Mouse (Mus musculus): ENCODE results near the gene Atp12a.

Gene Atp12a

DNA sequence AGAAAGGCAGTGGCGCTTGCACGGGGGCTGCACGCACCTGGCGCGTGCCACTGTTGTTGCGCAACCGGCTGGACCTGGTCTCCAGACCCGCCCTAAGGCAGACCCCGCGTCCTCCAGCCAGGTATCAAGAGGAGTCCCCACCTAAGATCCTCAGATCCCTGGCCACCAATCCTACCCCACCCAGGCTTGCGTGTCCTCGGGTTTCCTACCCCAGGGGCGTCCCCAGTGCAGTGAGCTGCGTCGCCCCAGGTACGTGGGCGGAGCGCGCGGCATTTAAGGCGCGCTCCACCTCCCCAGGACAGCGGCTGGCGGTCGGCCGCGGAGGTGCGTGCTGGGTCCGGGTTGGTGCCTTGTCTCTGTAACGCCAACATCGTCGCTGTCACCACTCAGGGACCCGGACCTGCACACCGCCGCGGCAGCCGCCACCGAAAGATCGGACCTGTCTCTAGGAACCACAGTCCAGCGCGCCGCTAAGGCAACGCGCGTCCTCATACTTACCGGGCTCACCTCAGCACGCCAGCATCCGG, at the start of gene Atp12a:
TSS of gene Atp12a (plus strand) at position 358 of the 527 bp plus-strand sequence.
- no peak for DNase-seq (ENCODE audit: low spot score)

DNA sequence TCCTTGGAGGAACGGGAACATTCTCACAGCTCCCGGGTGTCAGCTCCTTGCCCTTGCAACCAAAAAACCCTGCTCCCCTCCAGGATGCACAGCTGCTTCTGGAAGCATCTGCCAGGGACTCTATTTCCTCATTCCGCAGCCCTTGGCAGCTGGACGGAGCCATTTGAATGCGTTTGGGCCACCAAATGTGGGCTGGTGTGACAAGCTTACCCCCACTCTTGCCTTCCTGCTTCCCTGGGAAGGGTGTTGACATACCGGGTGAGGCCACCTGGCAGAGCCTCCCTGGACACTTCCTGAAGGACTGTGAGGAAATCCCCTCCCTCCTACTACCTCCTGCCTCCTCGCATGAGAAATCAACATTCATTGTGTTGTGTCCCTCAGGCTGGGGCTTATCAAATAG, 49.3 kb upstream of the Atp12a start:
- no peak for DNase-seq (ENCODE audit: low spot score)

DNA sequence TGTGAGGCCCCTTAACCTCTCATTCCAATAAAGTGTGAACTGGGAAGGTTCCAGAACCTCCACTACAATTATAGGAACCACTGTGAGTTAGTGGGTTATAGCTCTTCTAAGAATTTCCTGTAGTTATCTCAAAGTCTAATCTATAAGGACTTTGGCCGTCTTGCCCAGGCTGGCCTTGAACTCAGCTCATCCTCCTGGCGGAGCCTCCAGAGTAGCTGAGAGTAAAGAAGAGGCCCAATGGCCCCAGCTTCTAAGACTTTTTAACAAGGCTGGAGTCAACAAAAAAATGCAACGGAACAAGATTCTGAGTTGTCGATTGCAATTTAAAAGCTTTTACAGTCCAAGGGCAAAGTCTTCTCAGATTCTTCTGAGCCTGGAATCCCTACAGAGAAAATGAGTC, 48.5 kb upstream of the Atp12a start:
- no peak for DNase-seq (ENCODE audit: low spot score)

DNA sequence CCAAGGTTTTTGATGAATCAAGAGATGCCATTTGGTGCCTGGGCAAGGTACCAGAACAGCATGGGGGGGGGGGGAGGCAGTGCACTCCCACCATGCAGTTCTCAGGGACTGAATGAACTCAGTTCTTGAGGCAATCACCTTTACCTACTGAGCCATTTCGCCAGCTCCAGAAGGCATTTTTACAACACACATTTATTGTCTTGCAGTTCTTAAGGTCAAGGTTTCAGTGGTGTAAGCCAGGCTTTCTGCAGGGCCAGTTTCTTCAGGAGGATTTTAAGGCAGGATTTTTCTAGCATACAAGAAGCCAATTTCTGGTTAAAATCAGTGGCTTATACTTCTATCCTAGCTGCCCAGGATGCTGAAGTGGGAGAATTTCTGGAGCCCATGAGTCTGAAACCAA, 41.9 kb upstream of the Atp12a start:
- no peak for DNase-seq (ENCODE audit: low spot score)

DNA sequence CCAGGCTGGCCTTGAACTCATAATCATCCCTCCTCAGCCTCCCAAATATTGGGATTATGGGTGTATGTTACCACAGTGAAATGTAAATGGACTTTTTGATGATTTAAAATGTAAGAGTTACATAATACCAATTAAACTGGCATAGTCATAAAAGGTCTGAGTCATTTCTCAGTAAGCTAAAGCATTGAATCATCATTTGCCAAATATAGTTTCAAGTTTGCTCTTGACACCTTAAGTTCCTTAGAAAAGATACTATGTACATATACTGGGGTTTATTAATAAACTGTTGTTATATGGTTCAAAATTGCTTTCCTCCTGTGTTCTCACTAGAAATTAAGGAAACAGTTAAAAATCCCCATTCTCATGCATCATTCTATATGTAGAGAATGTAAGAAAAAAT, 39.8 kb upstream of the Atp12a start:
- DNase-seq (ENCODE audit: low spot score), result no peak

DNA sequence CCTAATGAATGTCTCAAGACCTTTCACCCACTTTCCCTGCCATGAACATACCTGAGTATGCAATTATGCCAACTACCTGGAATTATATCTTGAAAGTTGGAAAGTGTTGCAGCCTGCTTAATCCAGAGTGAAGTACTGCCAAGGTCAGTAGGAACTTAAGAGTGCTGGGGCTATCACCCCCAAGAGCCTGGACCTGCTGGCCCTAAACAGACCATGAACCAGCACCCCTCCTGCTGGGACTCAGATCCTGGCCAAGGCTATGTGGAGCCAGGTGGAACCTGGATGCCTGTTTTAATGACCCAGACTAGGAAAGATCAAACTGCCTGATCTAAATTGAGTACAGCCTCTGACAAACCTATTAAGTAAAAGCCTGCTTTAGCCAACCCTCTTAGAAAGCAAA, 31.2 kb upstream of the Atp12a start:
- no peak for DNase-seq (ENCODE audit: low spot score)

DNA sequence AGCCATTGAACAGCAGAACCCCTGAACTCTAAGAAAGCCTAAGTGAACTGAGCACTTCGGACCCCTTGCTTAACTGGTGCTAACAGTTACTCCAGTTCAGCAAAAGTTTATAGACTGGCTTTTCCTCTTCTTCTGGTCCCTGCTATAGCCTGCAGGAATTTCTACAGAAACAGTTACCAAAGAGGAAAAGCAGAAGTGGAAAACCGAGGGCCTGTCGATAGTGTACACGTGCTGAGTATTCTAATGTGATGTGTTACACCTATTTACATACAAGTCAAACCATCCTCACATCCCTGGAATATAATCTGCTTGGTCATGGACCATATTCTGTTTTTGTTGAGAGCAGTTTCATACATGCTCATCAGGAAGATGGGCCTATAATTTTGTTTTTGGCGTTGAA, 30.4 kb upstream of the Atp12a start:
- no peak for DNase-seq (ENCODE audit: low spot score)

DNA sequence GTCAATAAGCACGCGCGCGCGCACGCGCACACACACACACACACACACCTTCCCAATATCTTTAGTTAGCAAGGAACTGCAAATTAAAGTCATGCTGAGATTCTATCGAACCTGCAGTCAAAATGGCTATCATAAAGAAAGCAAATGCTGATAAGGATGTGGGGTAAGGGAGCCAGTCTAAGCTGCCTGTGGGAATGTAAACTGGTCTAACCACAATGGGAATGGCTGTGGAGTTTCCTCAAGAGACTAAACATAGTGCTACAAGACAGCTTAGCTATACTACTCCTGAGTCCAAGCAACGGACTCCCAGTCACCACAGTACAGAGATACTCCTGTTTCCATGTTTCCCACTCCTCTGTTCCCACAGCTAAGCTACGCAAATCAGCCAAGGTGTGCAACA, 28.8 kb upstream of the Atp12a start:
- no peak for DNase-seq (ENCODE audit: low spot score)

DNA sequence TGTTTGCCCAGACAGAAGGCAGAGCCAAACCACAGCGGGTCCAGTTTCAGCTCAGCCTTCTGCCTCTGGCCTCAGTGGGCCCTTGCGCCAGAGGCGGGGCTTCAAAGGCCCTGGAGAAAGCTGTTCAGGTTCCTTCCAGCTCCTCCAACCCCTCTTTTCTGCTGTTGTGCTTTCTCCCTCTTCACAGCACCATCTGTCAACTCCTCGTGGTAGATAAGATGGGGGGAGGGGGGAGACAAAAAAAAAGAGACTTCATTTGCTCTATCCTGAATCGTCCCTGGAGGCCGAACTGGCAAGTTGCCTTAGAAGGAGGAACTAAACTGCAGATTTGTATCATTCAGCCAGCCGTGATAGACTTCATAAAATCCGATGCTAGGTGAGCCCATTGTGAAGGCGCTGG, 27.8 kb upstream of the Atp12a start:
- DNase-seq (ENCODE audit: low spot score), result no peak

DNA sequence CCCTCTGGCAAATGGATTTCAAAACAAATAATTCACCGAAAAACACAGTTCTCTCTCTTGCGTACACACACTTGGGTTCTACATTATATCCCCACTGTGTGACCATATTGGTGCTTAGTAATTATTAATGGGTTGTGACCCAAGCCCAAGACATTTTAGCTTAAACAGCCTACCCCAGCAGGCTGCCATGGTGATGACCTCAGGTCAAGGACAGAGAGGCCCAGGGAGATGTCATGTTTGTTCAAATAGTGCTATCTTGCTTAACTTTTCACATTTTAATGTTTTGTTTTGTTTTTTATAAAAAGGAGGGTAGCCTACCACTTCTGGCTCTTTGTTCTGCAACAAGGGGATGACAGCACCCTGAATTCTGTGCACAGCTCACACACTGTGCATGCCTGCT, 27.2 kb upstream of the Atp12a start:
- DNase-seq (ENCODE audit: low spot score), result peak; percentile 15

DNA sequence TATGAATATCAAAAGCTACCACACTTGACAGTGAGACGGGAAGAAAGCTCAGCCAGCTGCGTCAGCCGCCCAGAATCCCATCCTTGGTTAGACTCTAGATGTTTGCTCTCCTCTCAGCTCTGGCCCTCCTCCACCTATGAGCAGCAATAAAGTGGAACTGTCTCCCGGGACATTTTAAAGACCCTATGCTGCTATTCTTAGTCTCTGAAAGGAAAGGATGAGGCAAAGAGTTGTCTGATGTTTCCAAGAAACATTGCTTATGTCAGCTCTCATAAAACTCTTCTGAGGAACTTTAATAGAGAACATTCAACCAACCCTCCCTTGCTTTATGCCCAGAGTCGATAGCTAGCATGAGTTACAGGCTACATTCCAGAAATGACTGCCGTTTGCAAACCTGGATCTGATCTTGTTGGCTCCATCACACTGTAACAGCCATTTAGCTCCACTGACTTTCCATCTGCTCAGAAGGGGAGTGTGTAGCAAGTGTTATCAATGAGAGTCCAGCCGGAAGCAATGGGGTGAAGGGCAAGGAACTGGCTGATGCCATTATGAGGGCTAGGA, 25.9 kb upstream of the Atp12a start:
- no peak for DNase-seq (ENCODE audit: low spot score)

DNA sequence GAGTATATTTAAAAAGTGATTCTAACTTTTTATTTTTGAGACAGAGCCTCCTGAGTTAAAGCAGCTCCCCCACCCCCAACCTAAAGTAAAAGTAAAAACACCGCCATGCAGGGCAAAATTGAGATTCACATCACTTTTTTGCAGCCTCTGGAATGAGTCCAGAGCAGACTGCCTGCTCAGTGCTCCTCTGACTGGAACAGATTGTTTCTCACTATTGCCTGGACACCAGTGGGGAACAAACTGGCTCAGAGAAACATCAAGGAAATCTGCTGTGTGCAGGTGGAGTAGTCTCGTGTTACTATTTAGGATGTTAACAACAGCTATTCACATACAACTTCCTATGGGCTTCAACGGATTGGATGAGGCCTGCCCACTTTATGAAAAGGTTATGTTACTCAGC, 16.2 kb upstream of the Atp12a start:
- no peak for DNase-seq (ENCODE audit: low spot score)

DNA sequence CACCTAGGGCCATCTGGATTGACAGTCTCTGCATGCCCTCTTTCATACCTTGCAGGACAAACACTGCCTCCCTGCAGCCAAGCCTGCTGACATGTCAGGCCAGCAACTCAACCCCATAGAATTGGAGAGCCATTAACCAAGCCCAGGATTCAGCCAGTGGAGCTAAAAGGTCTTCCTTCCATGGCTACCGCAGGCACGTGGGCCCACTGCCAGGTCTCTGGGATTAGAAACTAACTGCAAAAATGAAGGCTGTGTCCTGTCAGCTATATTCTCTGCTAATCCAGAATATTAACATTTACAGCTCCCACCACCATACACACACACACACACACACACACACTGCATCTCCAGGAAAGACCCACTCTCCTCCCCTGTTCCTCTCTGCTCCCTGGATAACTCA, 15.3 kb upstream of the Atp12a start:
- DNase-seq (ENCODE audit: low spot score), result no peak

DNA sequence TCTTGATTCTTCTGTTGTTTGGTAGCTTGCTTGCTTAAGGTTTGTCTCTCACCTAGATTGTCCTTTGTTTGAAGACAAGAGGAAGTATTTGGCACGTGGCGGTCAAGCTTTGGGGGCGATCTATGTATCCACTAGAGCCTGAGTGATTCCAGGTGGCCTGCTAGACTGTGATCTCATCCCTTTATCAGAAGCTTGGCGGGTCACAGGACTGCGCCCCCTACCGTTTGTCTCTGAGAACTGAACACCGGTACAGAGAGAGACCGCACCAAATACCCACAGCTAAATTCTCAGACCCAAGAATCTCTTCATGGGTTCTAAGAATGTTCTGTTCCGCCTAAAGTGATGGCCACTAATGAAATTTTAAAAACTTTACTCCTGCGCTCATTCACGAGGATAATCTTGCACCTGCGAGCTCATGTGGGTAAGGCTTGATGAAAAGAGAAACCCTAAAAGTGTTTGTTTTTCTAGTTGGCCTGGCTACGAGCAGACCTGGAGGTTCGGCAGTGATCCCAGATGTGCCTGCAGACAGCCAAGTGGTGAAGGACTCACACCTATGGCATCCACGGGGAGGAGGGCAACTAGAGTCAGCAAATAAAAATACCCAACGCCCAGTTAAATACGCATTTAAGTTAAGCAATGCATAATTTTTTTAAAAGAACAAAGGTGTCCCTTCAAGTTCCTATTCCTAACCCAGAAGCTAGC, 12.8 kb upstream of the Atp12a start:
- DNase-seq (ENCODE audit: low spot score), result no peak

DNA sequence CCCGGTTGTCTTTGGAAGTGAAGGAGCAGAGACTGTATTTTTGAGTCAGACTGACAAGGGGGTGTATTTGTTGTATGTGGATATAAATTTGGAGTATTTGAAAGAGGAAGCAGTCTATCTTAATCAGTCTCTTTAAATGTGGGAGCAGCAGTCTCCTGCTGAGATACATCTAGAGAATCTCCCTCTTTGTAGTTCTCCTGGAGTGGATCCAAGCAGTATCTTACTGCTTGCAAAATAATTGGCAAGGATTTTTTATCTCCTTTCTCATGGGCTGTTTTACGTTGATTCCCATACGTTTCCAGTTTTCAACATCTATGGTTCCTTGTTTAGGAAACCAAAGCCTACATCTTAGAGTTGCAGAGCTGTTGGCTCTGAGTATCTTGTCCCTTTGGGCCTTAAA, 10.1 kb upstream of the Atp12a start:
- no peak for DNase-seq (ENCODE audit: low spot score)

DNA sequence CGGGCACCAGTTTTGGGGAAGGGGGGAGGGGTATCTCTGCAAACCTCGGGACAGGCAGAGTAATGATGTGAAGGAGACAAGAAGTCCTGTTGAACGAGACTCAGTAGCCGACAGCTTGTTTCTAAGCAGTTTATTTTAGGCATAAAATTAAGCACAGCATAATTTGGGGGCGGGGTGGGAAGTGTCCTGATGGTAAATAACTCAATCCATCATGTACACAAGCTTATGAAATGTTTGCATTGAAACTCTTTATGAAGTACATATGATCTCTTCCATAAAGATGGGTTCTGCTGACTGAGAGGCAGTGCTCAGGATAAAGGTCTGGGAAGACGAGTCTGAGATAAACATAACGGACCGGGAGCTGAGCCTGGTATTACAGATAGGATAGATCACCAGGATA, 9.5 kb upstream of the Atp12a start:
- DNase-seq (ENCODE audit: low spot score), result no peak

DNA sequence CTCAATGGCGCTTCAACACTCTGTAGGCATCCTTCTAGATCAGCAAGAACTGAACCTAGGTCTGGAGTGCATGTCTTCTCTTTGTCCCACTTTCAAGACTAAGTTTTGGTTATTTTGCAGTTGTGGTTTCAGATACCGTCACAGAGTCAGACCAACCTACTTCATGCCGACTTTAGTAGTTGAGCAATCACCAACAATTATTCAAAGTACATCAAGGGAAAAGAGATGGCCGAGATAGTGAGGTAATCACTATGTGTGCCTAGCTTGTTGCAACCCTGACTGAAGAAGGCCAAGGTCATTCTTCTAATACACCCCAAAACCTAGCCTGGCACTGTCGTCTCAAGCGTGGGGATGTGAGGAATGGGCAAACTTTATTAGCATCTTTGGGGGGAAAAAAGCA, 8.7 kb upstream of the Atp12a start:
- no peak for DNase-seq (ENCODE audit: low spot score)

DNA sequence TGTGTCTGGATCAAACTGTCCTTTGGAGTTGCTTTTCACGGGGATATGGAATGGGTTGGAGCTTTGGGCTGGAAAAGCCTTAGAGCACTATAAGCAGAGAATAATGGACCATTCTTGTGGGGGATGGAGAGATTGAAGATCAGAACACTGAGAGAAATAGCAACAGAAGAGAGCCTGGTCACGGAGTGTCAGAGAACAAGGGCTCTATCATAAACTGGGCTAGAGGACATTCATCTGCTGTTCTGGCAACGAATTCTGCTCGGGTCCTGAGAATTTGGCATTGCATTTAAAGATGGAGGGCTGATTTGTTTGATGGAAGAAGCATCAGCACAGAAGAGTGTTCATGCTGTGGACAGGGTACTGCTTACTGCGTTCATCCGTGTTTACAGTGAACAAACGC, 6.4 kb upstream of the Atp12a start:
- no peak for DNase-seq (ENCODE audit: low spot score)

DNA sequence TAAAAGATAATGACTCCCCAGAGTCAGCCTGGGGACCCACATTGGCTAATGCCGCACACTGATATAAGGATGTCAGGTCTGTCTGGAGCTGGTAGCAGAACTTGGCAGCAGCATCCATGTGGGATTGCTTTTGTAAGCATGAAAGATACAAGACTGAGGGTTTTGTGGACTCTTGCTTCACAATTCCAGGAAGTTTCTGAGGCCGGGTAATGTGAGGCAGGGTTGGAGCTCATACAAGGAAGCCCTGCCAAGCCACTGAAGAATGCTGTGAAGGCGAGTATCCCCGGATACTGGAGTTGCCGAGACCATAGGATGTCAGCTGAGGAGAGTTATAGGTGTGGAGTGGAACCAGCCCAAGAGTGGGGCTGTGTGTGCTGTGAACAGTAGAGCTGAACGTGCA, 5.7 kb upstream of the Atp12a start:
- no peak for DNase-seq (ENCODE audit: low spot score)

DNA sequence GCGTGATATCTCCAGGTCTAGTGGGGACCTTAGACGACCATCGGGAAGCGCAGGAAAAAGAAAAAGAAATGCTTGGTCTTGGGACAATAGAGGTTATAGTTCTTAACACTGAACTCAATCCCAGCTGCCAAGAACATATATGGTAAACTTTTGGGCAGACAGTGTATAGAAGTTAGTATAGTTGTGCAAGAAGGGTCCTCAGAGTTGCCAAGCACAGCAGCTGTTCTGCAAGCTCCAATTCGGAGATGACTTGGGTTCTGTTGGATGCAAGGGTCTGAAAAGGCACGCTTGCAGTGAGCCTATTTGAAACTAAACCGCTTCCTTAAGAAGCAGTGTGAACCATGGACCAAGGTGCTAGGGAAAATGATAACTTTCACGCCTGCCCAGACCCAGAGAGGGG, 424 bp downstream of the Atp12a start:
- DNase-seq (ENCODE audit: low spot score), result no peak

DNA sequence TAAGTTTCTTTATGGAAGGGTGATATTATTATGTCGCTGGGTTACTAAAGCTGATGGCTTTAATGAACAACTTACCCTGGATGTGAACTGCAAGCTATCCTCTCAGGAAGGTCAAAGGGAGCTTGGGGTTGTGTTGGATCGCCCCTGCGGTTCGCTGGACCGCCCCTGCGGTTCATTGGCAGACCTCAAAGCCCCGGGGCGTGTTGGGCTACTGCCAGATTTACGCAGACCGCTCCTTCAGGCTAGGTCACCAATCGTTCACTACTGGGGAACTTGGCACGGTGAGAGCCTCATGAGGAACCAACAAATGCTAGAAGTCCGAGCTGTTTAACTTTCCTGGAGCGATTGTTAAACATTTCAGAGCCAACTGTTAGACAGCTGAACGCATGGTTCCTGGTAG, 1.8 kb downstream of the Atp12a start:
- no peak for DNase-seq (ENCODE audit: low spot score)

DNA sequence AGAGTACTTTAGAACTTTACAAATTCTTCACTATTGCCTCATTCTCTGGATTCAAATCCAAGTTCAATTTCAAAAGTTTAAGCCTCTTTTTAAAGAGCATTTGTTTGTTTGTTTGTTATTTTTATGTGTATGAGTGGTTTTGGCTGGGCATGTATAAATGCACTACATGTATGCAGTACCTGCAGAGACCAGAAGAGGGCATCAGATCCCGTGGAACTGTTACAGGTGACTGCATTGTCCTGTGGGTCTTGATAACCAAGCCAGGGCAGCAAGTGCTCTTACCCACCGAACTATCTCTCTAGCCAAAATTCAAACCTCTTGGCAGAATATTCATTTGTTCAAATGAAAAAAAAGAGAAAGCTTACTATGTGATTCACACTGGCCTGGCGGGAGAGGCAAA, 4.0 kb downstream of the Atp12a start:
- DNase-seq (ENCODE audit: low spot score), result no peak

DNA sequence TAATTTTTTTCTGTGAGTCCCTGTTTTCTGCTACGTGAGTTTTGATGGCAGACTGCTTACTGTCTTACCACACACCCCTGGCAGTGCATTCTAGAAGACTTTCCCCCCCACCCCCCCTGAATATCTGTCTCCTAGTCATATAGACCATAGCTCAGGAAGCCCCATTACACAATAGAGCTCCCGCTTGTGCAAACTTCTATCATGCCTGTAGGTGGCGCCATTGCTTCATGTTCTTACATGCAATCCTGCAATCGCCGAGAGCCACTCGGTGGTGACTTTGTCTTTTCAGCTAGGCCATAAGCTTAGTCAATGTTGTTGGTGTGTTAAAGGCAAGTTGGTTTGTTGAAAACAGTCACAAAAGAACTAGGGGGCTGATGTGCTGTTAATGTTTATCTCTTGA, 10.9 kb downstream of the Atp12a start:
- DNase-seq (ENCODE audit: low spot score), result peak; percentile 70

DNA sequence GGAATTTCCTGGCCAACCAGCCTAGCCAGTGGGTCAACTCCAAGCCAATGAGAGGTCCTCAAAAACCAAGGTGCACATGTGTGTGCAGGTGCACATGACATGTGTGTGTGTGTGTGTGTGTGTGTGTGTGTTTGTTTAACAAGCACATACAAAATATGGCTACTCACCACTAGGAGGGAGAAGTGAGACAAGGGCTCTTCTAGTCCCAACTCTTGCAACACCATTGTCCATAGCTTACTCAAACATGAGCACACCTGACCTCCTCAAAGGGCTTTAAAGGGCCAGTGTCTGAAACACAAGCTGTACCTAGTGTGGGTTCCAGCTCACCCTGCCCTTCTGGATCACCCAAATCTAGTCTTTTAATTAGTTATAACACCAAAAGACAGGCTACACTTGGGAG, 12.9 kb downstream of the Atp12a start:
- DNase-seq (ENCODE audit: low spot score), result no peak

Measured in ovary, postnatal 14 days (tissue).